Mouse (Mus musculus) limb, embryonic 12.5 days (tissue): ENCODE results near the gene Aldh1l1. TPM values are rescaled to one million over a fixed set of nuclear protein-coding genes. Genes with fewer than 3 reads are reported as not detected.
A peak's percentile ranks its signal among the peaks of the same experiment; 100 is the strongest.

Experiments used
- ATAC-seq: fragments of 200-750 bp; cut with Nextera tagmentation; 2 replicates; pipeline ENCODE4 v1.8.0; 2017; ENCODE audit warnings: low read depth, moderate TSS enrichment; ENCODE audit not compliant: insufficient number of reproducible peaks, insufficient read depth, low FRiP score, low TSS enrichment
- H3K27ac ChIP-seq: fragments of 300-500 bp; sonication (generic); 2 replicates; pipeline ENCODE4 v1.5.1; 2016; ENCODE audit warnings: mild to moderate bottlenecking, moderate library complexity
- H3K27me3 ChIP-seq: fragments of 300-500 bp; sonication (generic); 2 replicates; pipeline ENCODE4 v1.6.1; 2016; ENCODE audit warnings: mild to moderate bottlenecking, moderate library complexity
- H3K36me3 ChIP-seq: fragments of 300-500 bp; sonication (generic); 2 replicates; pipeline ENCODE4 v1.6.1; 2016; ENCODE audit warnings: mild to moderate bottlenecking, moderate library complexity
- H3K4me1 ChIP-seq: fragments of 300-500 bp; sonication (generic); replicated peaks from 2 replicates; pipeline ENCODE4 v1.6.1; 2016
- H3K4me2 ChIP-seq: fragments of 300-500 bp; sonication (generic); 2 replicates; pipeline ENCODE4 v1.6.1; 2016; ENCODE audit warnings: mild to moderate bottlenecking, moderate library complexity
- H3K4me3 ChIP-seq: fragments of 300-500 bp; sonication (generic); replicated peaks from 2 replicates; pipeline ENCODE4 v1.5.1; 2016; ENCODE audit warnings: mild to moderate bottlenecking
- H3K9ac ChIP-seq: fragments of 300-500 bp; sonication (generic); replicated peaks from 2 replicates; pipeline ENCODE4 v1.6.1; 2016; ENCODE audit warnings: mild to moderate bottlenecking, moderate library complexity
- H3K9me3 ChIP-seq: fragments of 300-500 bp; sonication (generic); 2 replicates; pipeline ENCODE4 v1.6.1; 2016; ENCODE audit warnings: mild to moderate bottlenecking, moderate library complexity
- WGBS: fragments of 180-500 bp; shearing (Covaris S2); methylation state at CpG from one replicate; pipeline ENCODE4 v1.1.7; 2016; 5-methylcytosine and 5-hydroxymethylcytosine counted together
- polyA plus RNA-seq: library from polyadenylated mRNA; unstranded; fragments of >200 nt; fragmentation: Nextera tagmentation; extraction: Ambion mirVana; gene quantifications from 2 replicates; pipeline ENCODE4 v1.2.1, GENCODE M21; 2016

Gene Aldh1l1
- 1.6 TPM in 2 replicates for polyA plus RNA-seq

GRCm38 (mm10) chr6:90486176-90486921, at the start of gene Aldh1l1:
Gene Aldh1l1 (plus strand): TSS chr6:90486427.
- H3K27ac ChIP-seq = no peak within 1 kb of the TSS
- WGBS = 76% methylated on average over 12 of the region's 12 CpGs
- no peak for ATAC-seq
- H3K4me1 ChIP-seq = no peaks in the 10 kb centered on the region
- no peaks in the 10 kb centered on the region for H3K27me3 ChIP-seq
- no peaks in the 10 kb centered on the region for H3K36me3 ChIP-seq
- no peak within 1 kb of the TSS for H3K4me2 ChIP-seq
- H3K9ac ChIP-seq = no peak within 1 kb of the TSS
- H3K4me3 ChIP-seq = no peak within 1 kb of the TSS
- no peaks in the 10 kb centered on the region for H3K9me3 ChIP-seq

DNA sequence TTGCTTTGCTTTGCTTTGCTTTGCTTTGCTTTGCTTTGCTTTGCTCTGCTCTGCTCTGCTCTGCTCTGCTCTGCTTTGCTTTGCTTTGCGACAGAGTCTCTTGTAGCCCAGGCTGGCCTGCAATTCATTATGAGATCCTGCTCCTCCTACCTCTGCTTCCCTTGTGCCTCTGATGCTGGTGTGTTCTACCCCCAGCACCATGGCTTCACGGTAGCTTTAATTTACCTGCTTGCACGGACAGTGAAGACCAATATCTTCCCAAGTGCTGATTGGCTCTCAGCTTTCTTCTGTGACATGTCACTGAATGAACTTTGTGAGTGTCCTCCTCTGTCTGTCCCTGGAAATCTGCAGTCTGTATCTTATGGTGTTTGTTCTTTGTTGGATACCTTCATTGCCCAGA, 49.2 kb upstream of the Aldh1l1 start:
- Histone ChIP-seq H3K4me2 (no peak overlapping the region), H3K9me3 (no peaks in the 10 kb centered on the region), H3K4me3 (no peak overlapping the region), H3K36me3 (no peaks in the 10 kb centered on the region), H3K27me3 (peaks cover 4% of the 10 kb centered on the region; the same call in 1 of the 2 replicates), H3K9ac (no peak overlapping the region), H3K27ac (no peak overlapping the region), H3K4me1 (no peaks in the 10 kb centered on the region)
- WGBS = 90% methylated on average over 3 of the region's 3 CpGs
- ATAC-seq = no peak

GRCm38 (mm10) chr6:90446883-90447282, 39.3 kb upstream of the Aldh1l1 start:
- Histone ChIP-seq H3K4me1 (no peaks in the 10 kb centered on the region), H3K9ac (0 out of 2 replicates have a peak overlapping the region, but pooled peaks have one; percentile 37), H3K9me3 (no peaks in the 10 kb centered on the region), H3K27ac (no peak overlapping the region), H3K27me3 (0 out of 2 replicates have a peak, but pooled peaks cover 3% of the 10 kb centered on the region), H3K4me2 (no peak overlapping the region), H3K4me3 (no peak overlapping the region), H3K36me3 (no peaks in the 10 kb centered on the region)
- 67% methylated on average over 4 of the region's 4 CpGs for WGBS
- ATAC-seq = no peak

- Histone ChIP-seq H3K27me3 (0 out of 2 replicates have a peak, but pooled peaks cover 3% of the 10 kb centered on the region), H3K27ac (no peak overlapping the region), H3K4me1 (no peaks in the 10 kb centered on the region), H3K4me2 (no peak overlapping the region), H3K36me3 (no peaks in the 10 kb centered on the region), H3K4me3 (no peak overlapping the region), H3K9me3 (no peaks in the 10 kb centered on the region), H3K9ac (no peak overlapping the region)
- 29% methylated on average over 7 of the region's 7 CpGs for WGBS
- ATAC-seq = no peak
Observed at GRCm38 (mm10) chr6:90450179-90450578, 36.0 kb upstream of the Aldh1l1 start.

DNA sequence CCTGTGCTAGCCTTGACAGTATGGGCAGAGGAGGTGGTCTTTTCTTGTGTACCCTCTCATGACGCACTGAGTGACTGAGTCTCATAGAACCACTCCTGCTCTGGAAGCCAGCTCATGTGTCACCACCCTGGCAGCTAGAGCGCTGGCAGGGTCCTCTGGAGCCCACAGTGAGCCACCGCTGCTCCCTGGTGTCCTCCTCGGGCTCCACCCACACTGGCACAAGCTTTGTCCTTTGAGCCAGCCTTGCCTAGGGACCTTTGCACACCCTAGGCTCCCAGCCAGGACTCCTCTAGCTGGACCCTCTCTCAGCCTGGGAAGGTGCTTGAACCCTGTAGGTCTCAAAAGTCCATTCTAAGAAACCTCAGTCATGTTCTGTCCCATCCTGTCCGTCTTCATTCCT, 35.5 kb upstream of the Aldh1l1 start:
- H3K4me2 ChIP-seq = no peak overlapping the region

GRCm38 (mm10) chr6:90451512-90451911, 34.7 kb upstream of the Aldh1l1 start:
- H3K9ac ChIP-seq = no peak overlapping the region
- H3K9me3 ChIP-seq = no peaks in the 10 kb centered on the region
- no peak overlapping the region for H3K4me2 ChIP-seq
- 84% methylated on average over 5 of the region's 5 CpGs for WGBS
- ATAC-seq = no peak
- H3K36me3 ChIP-seq = no peaks in the 10 kb centered on the region
- H3K27me3 ChIP-seq = 0 out of 2 replicates have a peak, but pooled peaks cover 3% of the 10 kb centered on the region
- H3K4me3 ChIP-seq = no peak overlapping the region
- H3K27ac ChIP-seq = no peak overlapping the region
- no peaks in the 10 kb centered on the region for H3K4me1 ChIP-seq

More for the DNA sequence above, 35.5 kb upstream of the Aldh1l1 start:
- Histone ChIP-seq H3K27me3 (0 out of 2 replicates have a peak, but pooled peaks cover 3% of the 10 kb centered on the region), H3K4me1 (no peaks in the 10 kb centered on the region), H3K9me3 (no peaks in the 10 kb centered on the region), H3K36me3 (no peaks in the 10 kb centered on the region), H3K9ac (no peak overlapping the region), H3K27ac (no peak overlapping the region), H3K4me3 (no peak overlapping the region)
- 71% methylated on average over 5 of the region's 5 CpGs for WGBS
- ATAC-seq = no peak

DNA sequence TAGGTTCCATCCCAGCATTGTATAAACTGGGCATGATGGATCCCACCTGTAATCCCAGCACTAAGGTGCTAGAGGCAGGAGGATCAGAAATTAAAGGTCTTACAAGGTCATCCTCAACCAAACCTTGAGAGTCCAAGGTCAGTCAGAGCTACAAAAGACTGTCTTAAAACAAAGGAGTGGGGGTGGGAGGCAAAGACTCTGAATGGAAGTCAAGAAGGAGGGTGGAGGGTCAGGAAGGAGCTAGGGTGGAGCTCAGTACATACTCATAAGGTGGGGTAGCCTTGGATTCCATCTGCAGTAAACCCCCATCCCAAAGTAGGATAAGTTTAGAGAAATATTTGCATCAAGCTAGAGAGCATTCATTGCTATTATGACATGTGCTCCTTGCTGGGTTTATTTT, 33.6 kb upstream of the Aldh1l1 start:
- no peak overlapping the region for H3K4me3 ChIP-seq
- H3K4me1 ChIP-seq = no peaks in the 10 kb centered on the region
- H3K27ac ChIP-seq = no peak overlapping the region
- H3K9ac ChIP-seq = no peak overlapping the region
- H3K27me3 ChIP-seq = 0 out of 2 replicates have a peak, but pooled peaks cover 3% of the 10 kb centered on the region
- H3K36me3 ChIP-seq = no peaks in the 10 kb centered on the region
- H3K9me3 ChIP-seq = no peaks in the 10 kb centered on the region
- no peak for ATAC-seq
- H3K4me2 ChIP-seq = no peak overlapping the region

GRCm38 (mm10) chr6:90453751-90454150, 32.5 kb upstream of the Aldh1l1 start:
- Histone ChIP-seq H3K27ac (no peak overlapping the region), H3K27me3 (no peaks in the 10 kb centered on the region; the same call in 1 of the 2 replicates), H3K4me2 (no peak overlapping the region), H3K36me3 (no peaks in the 10 kb centered on the region), H3K9me3 (no peaks in the 10 kb centered on the region), H3K4me3 (no peak overlapping the region), H3K4me1 (no peaks in the 10 kb centered on the region), H3K9ac (no peak overlapping the region)
- no peak for ATAC-seq
- WGBS = 84% methylated on average over 5 of the region's 5 CpGs

DNA sequence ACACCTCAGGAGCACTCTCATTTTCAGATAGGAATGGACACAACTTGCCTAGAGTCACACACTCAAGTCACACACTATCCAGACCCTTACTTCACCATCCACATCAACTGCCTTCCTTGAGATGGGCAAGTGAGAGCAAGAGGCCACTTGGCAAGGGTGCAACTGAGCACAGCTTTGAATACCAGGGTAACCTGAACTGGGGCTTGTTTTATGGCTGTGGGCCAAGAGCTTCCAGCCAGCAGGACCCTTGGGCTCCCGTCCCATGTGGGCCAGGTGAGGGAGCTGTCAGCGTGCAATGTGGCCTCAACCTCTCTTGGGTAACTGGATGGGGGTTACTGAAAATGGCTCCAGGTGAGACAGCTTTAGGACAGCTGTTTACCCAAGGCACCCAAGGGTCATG, 28.8 kb upstream of the Aldh1l1 start:
- no peak for ATAC-seq
- Histone ChIP-seq H3K9me3 (no peaks in the 10 kb centered on the region), H3K36me3 (no peaks in the 10 kb centered on the region), H3K4me1 (0 out of 2 replicates have a peak, but pooled peaks cover 3% of the 10 kb centered on the region), H3K27ac (no peak overlapping the region), H3K9ac (no peak overlapping the region), H3K4me3 (no peak overlapping the region), H3K4me2 (no peak overlapping the region), H3K27me3 (peaks cover 29% of the 10 kb centered on the region)
- WGBS = 81% methylated on average over 2 of the region's 2 CpGs

GRCm38 (mm10) chr6:90461181-90461580, 25.0 kb upstream of the Aldh1l1 start:
- H3K9ac ChIP-seq = no peak overlapping the region
- no peak for ATAC-seq
- no peaks in the 10 kb centered on the region for H3K36me3 ChIP-seq
- no peaks in the 10 kb centered on the region for H3K9me3 ChIP-seq
- no peak overlapping the region for H3K4me3 ChIP-seq
- no peak overlapping the region for H3K27ac ChIP-seq
- peaks cover 14% of the 10 kb centered on the region for H3K4me1 ChIP-seq
- WGBS = 18% methylated on average over 2 of the region's 2 CpGs
- H3K4me2 ChIP-seq = peak overlapping the region; percentile 100; the same call in 1 of the 2 replicates
- H3K27me3 ChIP-seq = peaks cover 47% of the 10 kb centered on the region

DNA sequence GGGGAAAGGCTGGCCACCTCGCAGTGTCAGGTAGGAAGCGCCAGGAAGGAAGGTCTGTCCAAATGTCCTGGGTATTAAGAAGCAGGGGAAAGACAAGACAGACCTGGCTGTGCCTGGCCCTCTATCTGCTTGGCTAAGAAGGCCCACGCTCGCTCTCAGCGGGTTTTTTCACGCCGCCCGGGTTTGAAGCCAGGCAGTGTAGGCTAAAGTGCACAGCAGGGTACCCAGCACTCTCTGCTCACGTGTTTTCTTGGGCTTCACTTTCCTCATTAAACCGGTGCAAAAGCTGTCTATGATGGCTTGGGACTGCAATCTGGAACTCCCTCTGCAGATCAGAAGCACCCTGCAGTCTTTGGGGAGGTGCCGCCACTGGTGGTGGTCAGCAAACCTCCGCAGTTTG, 24.5 kb upstream of the Aldh1l1 start:
- WGBS = 9% methylated on average over 12 of the region's 12 CpGs
- Histone ChIP-seq H3K4me1 (peaks cover 14% of the 10 kb centered on the region), H3K9ac (peak overlapping the region; percentile 51; the same call in 1 of the 2 replicates), H3K27me3 (peaks cover 47% of the 10 kb centered on the region), H3K9me3 (no peaks in the 10 kb centered on the region), H3K4me3 (peak overlapping the region; percentile 53), H3K27ac (no peak overlapping the region), H3K4me2 (peak overlapping the region; percentile 100), H3K36me3 (no peaks in the 10 kb centered on the region)
- no peak for ATAC-seq
